Mouse (Mus musculus): ENCODE data around the gene Plekha6. TPM values are rescaled to one million over a fixed set of nuclear protein-coding genes. Genes with fewer than 3 reads are reported as not detected.

The Plekha6 gene
- total RNA-seq, 1 experiment from 2014 or later, result 18.4 TPM

- no peak for DNase-seq
These were observed 18.7 kb downstream of the Plekha6 start for GRCm38 (mm10) chr1:133182706-133183095.

- DNase-seq, result no peak
These were observed 19.3 kb downstream of the Plekha6 start for GRCm38 (mm10) chr1:133183141-133183925.

- DNase-seq, result no peak
These were observed 24.1 kb downstream of the Plekha6 start for GRCm38 (mm10) chr1:133187948-133188680.

- DNase-seq, result no peak
These were observed 24.7 kb downstream of the Plekha6 start for GRCm38 (mm10) chr1:133188719-133189118.

- no peak for DNase-seq
These were observed 25.5 kb downstream of the Plekha6 start for GRCm38 (mm10) chr1:133189471-133189870.

GRCm38 (mm10) chr1:133190550-133190949, 26.5 kb downstream of the Plekha6 start:
- DNase-seq, result no peak

GRCm38 (mm10) chr1:133196181-133196580, 32.2 kb downstream of the Plekha6 start:
- DNase-seq, result no peak

GRCm38 (mm10) chr1:133197266-133197665, 33.3 kb downstream of the Plekha6 start:
- DNase-seq, result no peak

- DNase-seq, result no peak
These were observed 35.7 kb downstream of the Plekha6 start for GRCm38 (mm10) chr1:133199706-133200105.

GRCm38 (mm10) chr1:133201499-133201898, 37.5 kb downstream of the Plekha6 start:
- DNase-seq, result no peak

- no peak for DNase-seq
These were observed 39.7 kb downstream of the Plekha6 start for GRCm38 (mm10) chr1:133203701-133204100.

GRCm38 (mm10) chr1:133204341-133204849, 40.4 kb downstream of the Plekha6 start:
- DNase-seq, result peak; percentile 52

GRCm38 (mm10) chr1:133204985-133205384, 41.0 kb downstream of the Plekha6 start:
- DNase-seq, result no peak

GRCm38 (mm10) chr1:133208086-133208815, 44.2 kb downstream of the Plekha6 start:
- DNase-seq, result no peak

- DNase-seq, result no peak
These were observed 45.0 kb downstream of the Plekha6 start for GRCm38 (mm10) chr1:133209036-133209435.

- no peak for DNase-seq
These were observed 45.5 kb downstream of the Plekha6 start for GRCm38 (mm10) chr1:133209482-133209881.

- peak; percentile 55 for DNase-seq
These were observed 46.0 kb downstream of the Plekha6 start for GRCm38 (mm10) chr1:133209901-133210516.

GRCm38 (mm10) chr1:133210766-133211165, 46.8 kb downstream of the Plekha6 start:
- DNase-seq, result peak; percentile 74

GRCm38 (mm10) chr1:133212273-133212672, 48.3 kb downstream of the Plekha6 start:
- no peak for DNase-seq

- DNase-seq, result no peak
These were observed 49.1 kb downstream of the Plekha6 start for GRCm38 (mm10) chr1:133213098-133213497.

GRCm38 (mm10) chr1:133213901-133214300, 49.9 kb downstream of the Plekha6 start:
- no peak for DNase-seq
